Mouse (Mus musculus): ENCODE data around the gene Alkbh3. TPM values are rescaled to one million over a fixed set of nuclear protein-coding genes. Genes with fewer than 3 reads are reported as not detected.

Alkbh3 gene
- polyA plus RNA-seq, 1 experiment from 2014 or later, result 58.8 TPM

DNA sequence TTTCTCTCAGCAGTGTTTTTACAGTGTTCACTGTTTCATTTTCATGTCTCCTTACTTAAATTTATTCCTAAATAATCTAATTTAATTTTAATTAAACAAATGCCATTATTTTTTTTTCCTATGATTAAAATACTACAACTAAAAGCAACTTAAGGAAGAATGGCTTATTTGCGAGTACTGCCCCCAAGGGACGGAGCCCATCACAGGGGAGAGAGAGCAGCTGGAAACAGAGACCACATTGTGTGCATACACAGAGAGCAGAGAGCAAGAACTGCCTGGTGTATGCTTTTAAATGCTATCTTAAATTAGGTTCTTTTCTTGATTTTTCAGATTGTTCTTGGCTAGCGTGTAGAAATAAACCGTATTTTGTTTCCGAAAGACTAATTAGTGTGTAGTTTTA lies 63.6 kb downstream of the Alkbh3 start:
- TF ChIP-seq CTCF (IDR thresholded peaks at IDR 0.05; ENCODE audit: low read depth), result no peak
- Histone ChIP-seq H3K4me2 (replicated peaks; ENCODE audit: low read depth) (no peak overlapping the region), H3K4me3 (ENCODE audit: low read depth, low read length) (no peak overlapping the region), H3K36me3 (ENCODE audit: control insufficient read depth, insufficient read depth) (no peaks in the 10 kb centered on the region), H3K9me3 (ENCODE audit: control insufficient read depth) (0 out of 2 replicates have a peak, but pooled peaks cover 5% of the 10 kb centered on the region), H3K27me3 (replicated peaks; ENCODE audit: control insufficient read depth, insufficient read depth, low read length) (no peaks in the 10 kb centered on the region; the same call in 1 of the 2 replicates), H3K27ac (ENCODE audit: low read depth, low read length) (no peak overlapping the region), H3K9ac (ENCODE audit: low read depth, low read length) (no peak overlapping the region), H3K4me1 (replicated peaks; ENCODE audit: control insufficient read depth, insufficient read depth, low read length) (no peaks in the 10 kb centered on the region)
- ATAC-seq, result no peak
- 64% methylated on average over 5 of the region's 5 CpGs for WGBS

DNA sequence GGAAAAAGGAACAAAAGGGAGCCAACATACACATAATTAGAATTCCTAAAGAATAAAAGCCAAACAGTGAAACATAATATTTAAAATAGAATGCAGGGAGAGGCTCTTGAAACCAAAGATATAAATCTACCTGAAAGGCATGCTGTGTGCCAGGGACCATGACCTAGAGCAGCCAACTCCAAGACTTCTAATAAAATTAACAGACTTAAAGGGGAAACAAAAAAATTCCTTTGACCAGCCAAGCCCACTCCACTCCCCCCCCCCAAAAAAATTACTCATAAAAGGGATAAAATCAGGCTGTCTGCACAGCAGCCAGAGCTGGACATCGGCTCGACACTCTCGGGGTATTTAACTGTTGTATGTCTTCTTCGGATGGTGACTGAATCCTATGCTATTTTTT lies 65.8 kb downstream of the Alkbh3 start:
- H3K27me3 ChIP-seq (replicated peaks; ENCODE audit: control insufficient read depth, insufficient read depth, low read length), result no peaks in the 10 kb centered on the region; the same call in 1 of the 2 replicates
- no peak for ATAC-seq
- no peak overlapping the region for H3K4me2 ChIP-seq (replicated peaks; ENCODE audit: low read depth)
- no peak overlapping the region for H3K27ac ChIP-seq (ENCODE audit: low read depth, low read length)
- H3K4me1 ChIP-seq (replicated peaks; ENCODE audit: control insufficient read depth, insufficient read depth, low read length), result no peaks in the 10 kb centered on the region
- H3K36me3 ChIP-seq (ENCODE audit: control insufficient read depth, insufficient read depth), result no peaks in the 10 kb centered on the region
- H3K9ac ChIP-seq (ENCODE audit: low read depth, low read length), result no peak overlapping the region
- no peak for TF ChIP-seq CTCF (IDR thresholded peaks at IDR 0.05; ENCODE audit: low read depth)
- 80% methylated on average over 4 of the region's 4 CpGs for WGBS
- H3K4me3 ChIP-seq (ENCODE audit: low read depth, low read length), result no peak overlapping the region
- H3K9me3 ChIP-seq (ENCODE audit: control insufficient read depth), result 0 out of 2 replicates have a peak, but pooled peaks cover 5% of the 10 kb centered on the region

- no peak for ATAC-seq
- H3K4me1 ChIP-seq (replicated peaks; ENCODE audit: control insufficient read depth, insufficient read depth, low read length), result no peaks in the 10 kb centered on the region
- no peak overlapping the region for H3K4me3 ChIP-seq (ENCODE audit: low read depth, low read length)
- H3K27ac ChIP-seq (ENCODE audit: low read depth, low read length), result no peak overlapping the region
- H3K36me3 ChIP-seq (ENCODE audit: control insufficient read depth, insufficient read depth), result no peaks in the 10 kb centered on the region
- peak; percentile 37; the same call in 1 of the 2 replicates for TF ChIP-seq CTCF (IDR thresholded peaks at IDR 0.05; ENCODE audit: low read depth)
- no peak overlapping the region for H3K9ac ChIP-seq (ENCODE audit: low read depth, low read length)
- WGBS, result 82% methylated on average over 2 of the region's 2 CpGs
- no peaks in the 10 kb centered on the region; the same call in 1 of the 2 replicates for H3K27me3 ChIP-seq (replicated peaks; ENCODE audit: control insufficient read depth, insufficient read depth, low read length)
- no peak overlapping the region for H3K4me2 ChIP-seq (replicated peaks; ENCODE audit: low read depth)
- 0 out of 2 replicates have a peak, but pooled peaks cover 4% of the 10 kb centered on the region for H3K9me3 ChIP-seq (ENCODE audit: control insufficient read depth)
Measured at GRCm38 (mm10) chr2:93944099-93944498, 66.5 kb downstream of the Alkbh3 start.

DNA sequence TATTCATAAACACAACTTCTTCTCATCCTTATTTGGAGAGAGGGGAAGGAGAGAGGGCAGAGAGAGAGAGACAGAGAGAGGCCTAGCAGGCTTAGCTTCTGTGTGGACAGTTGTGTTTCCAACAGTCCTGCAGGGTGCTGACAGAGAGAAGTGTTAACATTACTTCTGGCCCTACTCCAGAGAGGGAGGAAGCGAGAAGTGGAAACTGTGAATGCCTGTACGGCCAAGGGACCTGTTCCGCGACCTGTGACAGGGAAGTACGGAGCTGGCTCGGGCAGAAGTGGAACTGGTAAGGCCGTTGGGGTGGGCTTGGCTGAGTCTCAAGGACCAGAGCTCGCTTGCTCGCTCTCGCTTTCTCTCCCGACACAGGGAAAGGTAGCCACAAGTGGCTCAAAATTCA lies 68.9 kb downstream of the Alkbh3 start:
- no peak overlapping the region for H3K4me3 ChIP-seq (ENCODE audit: low read depth, low read length)
- no peaks in the 10 kb centered on the region for H3K4me1 ChIP-seq (replicated peaks; ENCODE audit: control insufficient read depth, insufficient read depth, low read length)
- H3K27me3 ChIP-seq (replicated peaks; ENCODE audit: control insufficient read depth, insufficient read depth, low read length), result no peaks in the 10 kb centered on the region
- H3K4me2 ChIP-seq (replicated peaks; ENCODE audit: low read depth), result no peak overlapping the region
- no peak overlapping the region for H3K27ac ChIP-seq (ENCODE audit: low read depth, low read length)
- no peaks in the 10 kb centered on the region for H3K36me3 ChIP-seq (ENCODE audit: control insufficient read depth, insufficient read depth)
- no peaks in the 10 kb centered on the region for H3K9me3 ChIP-seq (ENCODE audit: control insufficient read depth)
- no peak for ATAC-seq
- no peak overlapping the region for H3K9ac ChIP-seq (ENCODE audit: low read depth, low read length)
- TF ChIP-seq CTCF (IDR thresholded peaks at IDR 0.05; ENCODE audit: low read depth), result no peak
- 64% methylated on average over 11 of the region's 11 CpGs for WGBS

DNA sequence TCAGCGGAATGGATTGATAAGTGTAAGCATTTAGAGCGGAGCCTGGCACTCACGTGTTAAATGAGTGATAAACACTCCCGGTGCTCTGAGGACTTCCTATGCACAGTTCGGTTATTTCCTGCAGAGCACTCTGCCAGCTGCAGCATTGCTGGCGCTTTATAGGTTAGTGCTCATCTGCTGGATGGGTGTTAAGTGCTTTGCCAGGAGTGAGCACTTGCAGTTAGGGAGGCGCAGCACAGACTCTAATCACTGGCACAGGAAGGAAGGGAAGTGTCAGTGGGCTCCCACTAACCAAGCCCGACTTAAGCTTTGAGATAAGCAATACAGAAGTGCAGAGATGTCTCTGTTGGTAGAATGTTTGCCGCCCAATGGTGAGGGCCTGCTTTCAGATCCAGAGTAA lies 72.1 kb downstream of the Alkbh3 start:
- TF ChIP-seq CTCF (IDR thresholded peaks at IDR 0.05; ENCODE audit: low read depth), result no peak
- H3K27me3 ChIP-seq (replicated peaks; ENCODE audit: control insufficient read depth, insufficient read depth, low read length), result no peaks in the 10 kb centered on the region

More for the DNA sequence above, 72.1 kb downstream of the Alkbh3 start:
- Histone ChIP-seq H3K4me1 (replicated peaks; ENCODE audit: control insufficient read depth, insufficient read depth, low read length) (no peaks in the 10 kb centered on the region), H3K9ac (ENCODE audit: low read depth, low read length) (no peak overlapping the region), H3K9me3 (ENCODE audit: control insufficient read depth) (no peaks in the 10 kb centered on the region), H3K27ac (ENCODE audit: low read depth, low read length) (no peak overlapping the region), H3K4me2 (replicated peaks; ENCODE audit: low read depth) (no peak overlapping the region), H3K4me3 (ENCODE audit: low read depth, low read length) (no peak overlapping the region), H3K36me3 (ENCODE audit: control insufficient read depth, insufficient read depth) (no peaks in the 10 kb centered on the region)
- no peak for ATAC-seq
- WGBS, result 45% methylated on average over 9 of the region's 9 CpGs

Other genes with a start within 250 kb of the Alkbh3 start
- gene Ext2, start 188.2 kb downstream of the Alkbh3 start, polyA plus RNA-seq (2015; fragmentation: Nextera tagmentation; extraction: Ambion mirVana), result 40.8 and 43.1 TPM in 2 replicates
- 7.6 and 8.4 TPM in 2 replicates for gene Accs, start 160.9 kb downstream of the Alkbh3 start, polyA plus RNA-seq (2015; fragmentation: Nextera tagmentation; extraction: Ambion mirVana)
- gene Accsl, start 141.7 kb downstream of the Alkbh3 start, polyA plus RNA-seq (2015; fragmentation: Nextera tagmentation; extraction: Ambion mirVana), result not detected in 2 replicates
- gene Gm13889, start 53.6 kb downstream of the Alkbh3 start, polyA plus RNA-seq (2015; fragmentation: Nextera tagmentation; extraction: Ambion mirVana), result 33.7 and 35.4 TPM in 2 replicates
- not detected in 2 replicates for gene Gm27027, start 14.5 kb downstream of the Alkbh3 start, polyA plus RNA-seq (2015; fragmentation: Nextera tagmentation; extraction: Ambion mirVana)
- 93.9 and 95.4 TPM in 2 replicates for gene Hsd17b12, start 147.2 kb upstream of the Alkbh3 start, polyA plus RNA-seq (2015; fragmentation: Nextera tagmentation; extraction: Ambion mirVana)

Data from intestine, postnatal 0 days (tissue).